Mouse (Mus musculus) liver, postnatal 0 days (tissue): ENCODE data around the gene Aurkaip1.

ENCODE experiments used
- CTCF ChIP-seq: sonication (generic); IDR thresholded peaks from 2 replicates; pipeline ENCODE4 v1.5.1; 2016; ENCODE audit warnings: antibody characterized with exemption, low read depth
- EP300 ChIP-seq: IDR thresholded peaks from 2 replicates; pipeline ENCODE4 v1.6.1; 2016; ENCODE audit warnings: antibody characterized with exemption, low read depth, mild to moderate bottlenecking

GRCm38 (mm10) chr4:155791240-155791933 is 39.7 kb upstream of the Aurkaip1 start:
- TF ChIP-seq CTCF (no peak), EP300 (no peak)
